ENCODE assay signal across 18 mouse cellular contexts in genomic region chr16:94852407-94853160, GRCm38 (mm10).
DNase-seq lines count a peak whose midpoint lies in the region; ATAC-seq lines count a peak whose summit lies in the region.
"Had no signal": no experiment of that assay in that cellular context is flagged by ENCODE, and none has a peak within 500 bp of the region (broad histone marks: within the 10 kb centered on the region; RNA-seq: fewer than 3 reads in every experiment).

No protein-coding gene starts in this region.

- 67% methylated on average over 19 of the region's 19 CpGs for WGBS in hindbrain, embryonic 16.5 days

- no peak overlapping the region for H3K27ac ChIP-seq in hindbrain, embryonic 16.5 days (ENCODE audit: low read depth, low read length)
- H3K27ac ChIP-seq: embryonic facial prominence, embryonic 13.5 days; hindbrain, embryonic 10.5 days; liver, embryonic 14.5 days had no signal

- no peak overlapping the region for H3K9ac ChIP-seq in hindbrain, embryonic 16.5 days (ENCODE audit: low read depth, low read length)
- H3K9ac ChIP-seq: embryonic facial prominence, embryonic 13.5 days; liver, embryonic 14.5 days had no signal

- no peaks in the 10 kb centered on the region for H3K27me3 ChIP-seq in hindbrain, embryonic 16.5 days (replicated peaks; ENCODE audit: control insufficient read depth, insufficient read depth, low read length)
- H3K27me3 ChIP-seq: embryonic facial prominence, embryonic 13.5 days had no signal

- DNase-seq in adrenal gland, postnatal 10 days: peak; percentile 15
- no peak for DNase-seq in adrenal gland, postnatal 4 days (ENCODE audit: low spot score in 2 of 2)
- peak; percentile 26 for DNase-seq in kidney, postnatal 10 days
- no peak for DNase-seq in kidney, postnatal 36 days
- peak; percentile 51 for DNase-seq in right cerebral cortex, adult 18-20 months
- DNase-seq in right cerebral cortex, postnatal 25 days: no peak
- DNase-seq in right cerebral cortex, postnatal 10 days (ENCODE audit: low spot score in 2 of 2): no peak
- DNase-seq: gastrocnemius, postnatal 36 days; retina, postnatal 1 day; thymus, postnatal 36 days had no signal

- H3K4me3 ChIP-seq in hindbrain, embryonic 16.5 days (ENCODE audit: low read length): no peak overlapping the region
- H3K4me3 ChIP-seq: embryonic facial prominence, embryonic 13.5 days; hindbrain, embryonic 10.5 days had no signal

- no peaks in the 10 kb centered on the region for H3K36me3 ChIP-seq in hindbrain, embryonic 16.5 days (ENCODE audit: control insufficient read depth, insufficient read depth, low read length)
- H3K36me3 ChIP-seq: embryonic facial prominence, embryonic 13.5 days; hindbrain, embryonic 10.5 days had no signal

- H3K9me3 ChIP-seq in hindbrain, embryonic 16.5 days (ENCODE audit: control insufficient read depth, low read length): no peaks in the 10 kb centered on the region
- H3K9me3 ChIP-seq: embryonic facial prominence, embryonic 13.5 days; hindbrain, embryonic 10.5 days had no signal

- ATAC-seq in hindbrain, embryonic 16.5 days: no peak
- ATAC-seq: activated CD4-positive, CD25-positive, alpha-beta regulatory T cell, adult 4 months; forebrain, embryonic 14.5 days; Patski had no signal

- H3K4me2 ChIP-seq in hindbrain, embryonic 16.5 days (ENCODE audit: low read length): no peak overlapping the region
- H3K4me2 ChIP-seq: embryonic facial prominence, embryonic 13.5 days; midbrain, embryonic 11.5 days had no signal

- H3K4me1 ChIP-seq in hindbrain, embryonic 16.5 days (ENCODE audit: control insufficient read depth, insufficient read depth, low read depth, low read length): peaks cover 2% of the 10 kb centered on the region; the same call in 1 of the 2 replicates

Comparison
In these comparisons a context has a peak if more than half of its experiments do, and no peak if none do; other contexts are left out.
1. DNase-seq: peak in adrenal gland, postnatal 10 days (single experiment), kidney, postnatal 10 days (single experiment) and right cerebral cortex, adult 18-20 months (single experiment); none in adrenal gland, postnatal 4 days (0 of 2), kidney, postnatal 36 days (0 of 2), right cerebral cortex, postnatal 25 days (single experiment) and right cerebral cortex, postnatal 10 days (0 of 2).